Mouse (Mus musculus) brain, adult 2 months (tissue): Measurements from ENCODE around the gene Pde2a.
A peak's percentile ranks its signal among the peaks of the same experiment; 100 is the strongest.

Experiments
- DNase-seq: peaks from one replicate; pipeline ENCODE4 v3.0.0; 2011; ENCODE audit warnings: low read depth, low spot score

The Pde2a gene

GRCm38 (mm10) chr7:101421529-101421928, at the start of gene Pde2a:
TSS of gene Pde2a (plus strand) at chr7:101421691.
- DNase-seq: peak; percentile 94

GRCm38 (mm10) chr7:101373082-101373481, 48.4 kb upstream of the Pde2a start:
- DNase-seq: no peak

GRCm38 (mm10) chr7:101374155-101374554, 47.3 kb upstream of the Pde2a start:
- DNase-seq: peak; percentile 87

- DNase-seq: peak; percentile 35
Observed at GRCm38 (mm10) chr7:101376701-101377340, 44.7 kb upstream of the Pde2a start.

- DNase-seq: peak; percentile 51
Observed at GRCm38 (mm10) chr7:101377741-101378262, 43.7 kb upstream of the Pde2a start.

DNA sequence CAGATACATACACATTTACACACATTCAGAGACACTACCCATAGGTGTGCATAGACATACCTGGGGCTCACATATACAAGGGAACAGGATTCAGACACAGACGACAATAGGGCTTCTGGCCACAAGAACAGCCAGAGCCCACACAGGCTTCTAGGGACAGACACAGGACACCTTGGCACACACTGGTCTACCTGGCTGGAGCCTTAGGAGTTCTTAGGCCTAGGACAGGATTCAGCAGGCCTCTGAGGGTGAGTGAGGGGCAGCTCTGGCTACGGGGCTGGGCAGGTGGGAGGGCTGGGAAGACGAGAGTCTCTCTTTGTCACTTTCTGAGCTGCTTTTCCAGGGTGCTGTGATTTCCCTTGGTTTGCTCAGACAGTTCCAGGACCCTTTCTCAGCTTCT, 43.2 kb upstream of the Pde2a start:
- no peak for DNase-seq

GRCm38 (mm10) chr7:101378796-101379465, 42.6 kb upstream of the Pde2a start:
- DNase-seq: no peak

- no peak for DNase-seq
Observed at GRCm38 (mm10) chr7:101379732-101380131, 41.8 kb upstream of the Pde2a start.

DNA sequence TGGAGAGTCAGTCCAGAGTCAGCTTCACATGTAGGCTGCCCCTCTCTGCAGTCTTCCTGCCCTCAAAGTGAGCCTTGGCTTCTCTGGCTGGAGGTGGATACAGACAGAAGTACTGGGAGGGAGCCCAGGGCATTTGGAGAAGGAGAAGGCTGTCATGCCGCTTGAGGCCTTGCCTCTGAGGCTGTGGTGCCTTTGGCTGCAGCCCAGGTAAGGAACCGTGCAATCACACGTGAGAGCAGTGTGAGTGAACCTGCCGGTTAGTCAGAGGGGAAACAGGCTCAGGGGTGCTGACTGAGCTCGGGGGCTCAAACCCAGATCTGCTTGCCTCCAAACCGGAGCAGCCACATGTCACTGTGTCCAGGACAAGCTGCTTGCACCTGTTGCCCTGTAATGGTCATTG, 40.0 kb upstream of the Pde2a start:
- DNase-seq: no peak

- DNase-seq: peak; percentile 64
Observed at GRCm38 (mm10) chr7:101382378-101382777, 39.1 kb upstream of the Pde2a start.

- peak; percentile 33 for DNase-seq
Observed at GRCm38 (mm10) chr7:101383756-101384155, 37.7 kb upstream of the Pde2a start.

- no peak for DNase-seq
Observed at GRCm38 (mm10) chr7:101384931-101385330, 36.6 kb upstream of the Pde2a start.

DNA sequence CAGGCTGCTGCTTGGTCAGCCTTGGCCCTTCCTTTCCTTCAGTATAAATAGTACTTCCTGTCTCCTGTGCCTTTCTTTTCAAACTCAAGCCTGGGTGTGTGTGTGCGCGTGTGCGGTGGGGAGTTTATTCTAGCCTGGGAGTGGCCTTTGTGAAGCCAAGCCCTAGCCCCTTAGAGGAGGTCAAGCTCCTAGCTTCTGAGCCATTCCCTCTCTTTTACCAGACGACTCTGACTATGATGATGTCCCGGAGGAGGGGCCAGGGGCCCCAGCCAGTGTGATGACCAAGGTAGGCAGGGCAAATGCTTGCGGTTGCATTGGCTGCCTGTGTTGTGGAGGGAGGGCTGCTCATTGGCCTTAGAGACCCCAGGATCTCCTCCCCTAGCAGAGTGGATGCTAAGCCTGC, 36.2 kb upstream of the Pde2a start:
- no peak for DNase-seq

- no peak for DNase-seq
Observed at GRCm38 (mm10) chr7:101385866-101386452, 35.5 kb upstream of the Pde2a start.

DNA sequence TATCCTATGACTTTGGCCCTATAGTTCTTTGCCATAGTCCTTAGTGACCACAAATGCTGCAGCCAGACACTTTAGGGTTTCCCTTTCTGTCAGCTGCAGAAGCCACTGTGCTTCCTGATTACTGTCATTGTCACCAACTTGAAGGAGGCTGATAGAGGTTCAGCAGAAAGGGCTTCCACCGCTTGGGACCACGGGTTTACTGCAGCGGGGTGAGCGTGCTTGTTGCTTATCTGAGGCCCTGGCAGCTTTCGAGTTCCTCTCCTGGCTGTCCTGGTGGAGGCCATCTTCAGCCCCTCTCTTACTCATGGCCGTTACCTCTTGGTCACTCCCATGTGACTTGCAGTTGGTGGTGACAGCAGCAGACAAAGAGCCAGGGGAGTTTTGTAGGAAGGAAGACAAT, 32.2 kb upstream of the Pde2a start:
- no peak for DNase-seq

DNA sequence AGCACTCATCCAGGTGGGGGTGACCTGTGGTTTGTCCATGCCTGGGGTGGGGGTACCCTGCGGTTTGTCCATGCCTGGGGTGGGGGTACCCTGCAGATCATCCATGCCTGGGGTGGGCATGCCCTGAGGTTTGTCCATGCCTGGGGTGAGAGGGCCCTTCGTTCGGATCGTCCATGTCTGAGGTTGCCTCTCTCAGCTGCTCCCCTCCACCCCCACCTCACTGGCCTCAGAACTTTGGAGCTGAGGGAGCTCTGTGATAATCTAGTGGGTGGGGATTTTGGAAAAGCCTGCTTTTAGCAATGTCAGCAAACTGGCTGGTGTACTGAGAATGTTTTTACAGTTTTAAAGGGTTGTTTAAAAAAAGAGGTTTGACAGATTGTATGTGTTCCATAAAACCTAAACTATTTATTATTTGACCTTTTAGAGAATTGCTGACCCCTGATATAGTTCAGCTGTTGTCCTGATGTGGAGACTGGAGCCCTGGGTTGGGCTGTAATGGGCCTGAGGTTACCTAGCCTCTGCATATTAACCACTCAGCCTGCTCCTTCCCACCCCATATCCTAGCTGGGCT, 29.5 kb upstream of the Pde2a start:
- no peak for DNase-seq

- no peak for DNase-seq
Observed at GRCm38 (mm10) chr7:101393015-101393414, 28.5 kb upstream of the Pde2a start.

- DNase-seq: no peak
Observed at GRCm38 (mm10) chr7:101393694-101394504, 27.6 kb upstream of the Pde2a start.

DNA sequence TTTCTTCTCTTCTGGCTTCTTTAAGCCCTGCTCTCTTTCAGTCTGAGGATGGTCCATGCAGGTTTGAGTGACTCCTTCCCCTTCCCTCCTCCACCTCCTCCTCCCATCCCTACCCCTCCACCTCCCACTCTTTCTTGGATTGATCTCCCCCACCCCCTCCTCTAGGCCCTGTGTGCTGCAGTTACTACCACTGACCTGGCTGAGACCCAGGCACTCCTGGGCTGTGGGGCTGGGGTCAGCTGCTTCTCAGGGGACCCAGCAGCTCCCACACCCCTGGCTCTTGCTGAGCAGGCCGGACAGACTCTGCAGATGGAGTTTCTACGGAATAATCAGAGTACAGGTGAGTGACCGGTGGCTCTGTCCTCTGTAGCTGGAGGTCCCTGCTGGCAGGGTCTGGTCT, 26.9 kb upstream of the Pde2a start:
- DNase-seq: no peak

DNA sequence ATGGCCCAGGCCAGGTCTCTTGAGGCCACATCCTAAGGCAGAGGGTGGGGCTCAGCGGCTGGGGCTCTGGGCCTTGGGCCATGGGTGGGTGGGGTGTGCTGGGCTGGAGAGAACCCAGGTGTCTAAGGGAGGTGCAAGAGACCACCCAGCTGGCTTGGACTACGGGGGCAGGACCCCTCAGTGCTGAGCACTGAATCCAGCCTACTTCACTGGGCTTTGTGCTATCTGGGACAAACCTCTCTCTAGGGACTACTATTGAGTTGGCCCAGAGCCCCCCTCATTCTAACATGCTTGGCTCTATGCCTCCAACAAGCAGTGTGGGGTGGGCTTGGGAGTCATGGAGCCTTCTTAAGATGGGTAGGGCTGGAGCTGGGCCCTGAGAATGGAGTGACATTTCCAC, 26.0 kb upstream of the Pde2a start:
- no peak for DNase-seq

GRCm38 (mm10) chr7:101397175-101397574, 24.3 kb upstream of the Pde2a start:
- no peak for DNase-seq

DNA sequence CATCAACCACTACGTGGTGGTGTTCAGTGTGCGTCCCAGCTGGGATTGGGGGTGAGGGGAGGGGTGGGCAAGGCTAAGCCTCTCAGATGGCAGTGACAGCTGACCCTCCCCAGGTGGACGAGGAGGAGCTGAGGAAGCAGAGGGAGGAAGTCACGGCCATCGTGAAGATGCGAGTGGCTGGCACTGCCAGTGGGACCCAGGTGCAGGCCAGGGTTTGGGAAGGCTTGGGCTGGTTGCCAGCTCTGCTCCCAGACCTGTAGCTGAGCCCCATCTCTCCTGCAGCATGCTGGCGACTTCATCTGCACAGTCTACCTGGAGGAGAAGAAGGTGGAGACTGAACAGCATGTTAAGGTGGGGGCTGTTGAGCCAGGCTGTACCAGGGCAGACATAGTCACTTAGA, 20.0 kb upstream of the Pde2a start:
- no peak for DNase-seq
